Mouse (Mus musculus): Measurements from ENCODE around the gene Ufd1. TPM values are rescaled to one million over a fixed set of nuclear protein-coding genes. Genes with fewer than 3 reads are reported as not detected.

The Ufd1 gene
- polyA plus RNA-seq (2014; fragmentation: Illumina TruSeq; extraction: RNeasy Lipid Tissue Mini Kit (QIAGEN cat#74804); ENCODE audit: low replicate concordance), result 58.8 TPM

DNA sequence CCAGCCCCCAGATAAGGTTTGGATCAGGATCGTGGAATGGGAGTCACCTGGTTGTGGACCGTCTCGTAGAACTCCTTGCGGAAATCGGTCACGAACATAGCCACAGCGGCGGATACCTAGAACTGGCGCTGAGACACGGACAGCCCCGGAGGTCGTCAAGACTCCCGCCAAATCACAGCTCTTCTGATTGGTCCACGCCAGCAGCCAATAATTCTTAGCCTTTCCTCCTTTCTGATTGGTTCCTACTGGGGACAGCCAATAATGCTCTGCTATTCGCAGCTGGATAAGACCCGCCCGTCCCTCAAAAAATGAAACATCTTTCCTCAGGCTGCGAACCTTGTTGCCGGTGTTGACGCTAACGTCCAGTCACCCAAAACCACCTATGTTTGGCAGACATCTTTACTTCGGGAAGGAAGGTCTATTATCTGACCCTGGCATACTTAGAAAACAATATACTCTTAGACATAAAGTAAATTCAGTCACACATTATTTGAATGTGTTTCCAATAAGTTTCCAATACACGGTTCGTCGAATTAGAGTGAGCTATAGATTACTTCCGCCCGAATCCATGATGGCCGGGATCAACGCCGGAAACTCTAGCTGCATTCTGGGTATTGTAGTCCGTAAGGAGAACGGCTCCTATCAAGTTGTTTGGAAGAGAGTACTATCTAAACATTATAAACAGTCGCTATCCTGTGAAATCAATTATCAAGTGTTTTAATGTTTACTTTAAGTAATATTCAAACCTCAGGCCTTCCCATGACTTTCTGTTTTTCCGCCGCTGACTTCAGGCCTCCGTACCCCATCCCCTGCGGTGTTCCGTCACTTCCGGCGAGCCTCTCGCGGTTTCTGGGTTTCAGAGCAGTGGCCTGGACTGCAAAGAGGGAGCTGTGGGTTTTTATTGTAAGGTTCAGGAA lies at the start of gene Ufd1, which contains the start of gene Cdc45:
TSS of gene Ufd1 (plus strand) at position 312 of the 917 bp plus-strand sequence.
TSS of gene Cdc45 (minus strand) at position 520 of the 917 bp plus-strand sequence.

DNA sequence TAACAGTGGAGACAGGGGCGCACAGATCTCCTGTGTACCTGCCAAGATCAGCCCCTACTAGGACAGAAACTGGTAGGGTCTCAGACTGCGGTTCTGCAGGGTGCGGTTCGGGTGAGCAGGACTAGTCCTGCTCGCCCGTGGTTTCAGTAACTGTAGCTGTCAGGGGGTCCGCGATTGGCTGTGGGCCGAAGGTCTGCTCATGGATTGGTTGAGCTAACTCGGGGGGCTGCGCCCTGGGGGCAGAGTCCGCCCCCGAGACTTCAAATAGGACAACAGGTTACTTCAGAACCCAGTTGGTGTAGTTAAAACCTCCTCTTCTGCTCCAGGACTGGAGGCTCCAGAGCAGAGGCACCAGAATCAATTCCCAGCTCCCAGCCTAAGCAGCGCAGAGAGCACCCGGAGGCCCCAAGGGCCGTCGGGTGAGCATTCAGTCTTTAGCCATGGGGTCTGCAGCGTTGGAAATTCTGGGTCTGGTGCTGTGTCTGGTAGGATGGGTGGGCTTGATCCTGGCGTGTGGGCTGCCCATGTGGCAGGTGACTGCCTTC lies 35.0 kb upstream of the Ufd1 start, which contains the start of gene Cldn5:
TSS of gene Cldn5 (plus strand) at position 292 of the 545 bp plus-strand sequence.

GRCm38 (mm10) chr16:18836468-18837208 lies 25.1 kb downstream of the Ufd1 start, which contains the start of the genes 2510002D24Rik and Gm28539:
Gene 2510002D24Rik, plus strand, starts transcription at chr16:18836578.
Gene Gm28539, plus strand, starts transcription at chr16:18836584.

DNA sequence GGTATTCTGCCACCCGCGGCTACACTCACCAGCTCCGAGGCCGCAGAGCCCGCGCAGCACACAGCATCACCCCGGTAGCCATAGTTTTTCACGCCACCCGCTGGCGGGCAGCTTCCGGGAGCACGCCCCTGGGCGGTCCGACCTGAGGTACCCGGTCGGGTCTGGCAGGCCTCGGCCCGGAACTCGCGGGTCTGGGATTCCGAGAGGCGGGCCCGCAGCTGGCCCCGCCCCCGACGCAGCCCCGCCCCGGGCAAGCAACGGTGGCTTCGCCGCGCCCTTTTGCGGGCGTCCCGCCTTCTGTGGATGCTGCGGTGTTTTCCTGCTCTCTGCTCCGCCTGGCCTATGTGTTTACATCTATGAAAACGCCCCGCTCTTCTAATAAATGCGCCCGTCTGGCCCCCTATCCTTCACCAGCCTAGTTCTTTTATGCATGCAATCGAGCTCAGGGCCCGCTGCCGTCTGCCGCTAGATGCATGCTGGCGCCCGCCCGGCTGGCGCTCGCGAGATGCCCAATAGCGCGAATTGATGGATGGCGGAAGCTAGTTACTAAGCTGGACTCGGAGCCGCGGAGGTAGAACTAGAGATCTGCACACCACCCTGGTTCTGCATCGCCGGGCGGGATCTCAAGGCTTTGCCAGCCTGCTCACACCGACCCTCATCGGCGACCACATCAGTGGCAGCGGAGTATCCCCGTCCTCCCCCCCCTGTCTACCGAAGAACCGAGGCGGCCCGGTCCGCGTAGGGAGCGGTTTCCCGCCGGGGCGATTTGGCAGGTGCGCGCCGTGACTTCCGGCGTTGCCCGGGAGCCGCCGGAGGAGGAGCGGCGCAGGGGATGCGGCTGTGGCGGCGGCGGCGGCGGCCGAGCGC lies 65.1 kb downstream of the Ufd1 start, which contains the start of the genes Mrpl40 and Hira:
TSS of gene Mrpl40 (minus strand) at position 421 of the 867 bp plus-strand sequence.
TSS of gene Hira (plus strand) at position 596 of the 867 bp plus-strand sequence.

Other genes with a start within 250 kb of the Ufd1 start
- not detected for gene Tbx1, start 221.1 kb upstream of the Ufd1 start, polyA plus RNA-seq (2014; fragmentation: Illumina TruSeq; extraction: RNeasy Lipid Tissue Mini Kit (QIAGEN cat#74804); ENCODE audit: low replicate concordance)
- not detected for gene Gp1bb, start 189.4 kb upstream of the Ufd1 start, polyA plus RNA-seq (2014; fragmentation: Illumina TruSeq; extraction: RNeasy Lipid Tissue Mini Kit (QIAGEN cat#74804); ENCODE audit: low replicate concordance)
- not detected for gene Gm49601, start 185.4 kb upstream of the Ufd1 start, polyA plus RNA-seq (2014; fragmentation: Illumina TruSeq; extraction: RNeasy Lipid Tissue Mini Kit (QIAGEN cat#74804); ENCODE audit: low replicate concordance)
- gene Sept5, start 181.8 kb upstream of the Ufd1 start, polyA plus RNA-seq (2014; fragmentation: Illumina TruSeq; extraction: RNeasy Lipid Tissue Mini Kit (QIAGEN cat#74804); ENCODE audit: low replicate concordance), result 2.1 TPM
- gene Cldn5, start 34.9 kb upstream of the Ufd1 start, polyA plus RNA-seq (2014; fragmentation: Illumina TruSeq; extraction: RNeasy Lipid Tissue Mini Kit (QIAGEN cat#74804); ENCODE audit: low replicate concordance), result not detected
- gene Cdc45, start 208 bp downstream of the Ufd1 start, polyA plus RNA-seq (2014; fragmentation: Illumina TruSeq; extraction: RNeasy Lipid Tissue Mini Kit (QIAGEN cat#74804); ENCODE audit: low replicate concordance), result 2.1 TPM
- 5.1 TPM for gene 2510002D24Rik, start 24.8 kb downstream of the Ufd1 start, polyA plus RNA-seq (2014; fragmentation: Illumina TruSeq; extraction: RNeasy Lipid Tissue Mini Kit (QIAGEN cat#74804); ENCODE audit: low replicate concordance)
- gene Gm28539, start 24.8 kb downstream of the Ufd1 start, polyA plus RNA-seq (2014; fragmentation: Illumina TruSeq; extraction: RNeasy Lipid Tissue Mini Kit (QIAGEN cat#74804); ENCODE audit: low replicate concordance), result not detected
- gene Mrpl40, start 65.1 kb downstream of the Ufd1 start, polyA plus RNA-seq (2014; fragmentation: Illumina TruSeq; extraction: RNeasy Lipid Tissue Mini Kit (QIAGEN cat#74804); ENCODE audit: low replicate concordance), result 56.1 TPM
- gene Hira, start 65.3 kb downstream of the Ufd1 start, polyA plus RNA-seq (2014; fragmentation: Illumina TruSeq; extraction: RNeasy Lipid Tissue Mini Kit (QIAGEN cat#74804); ENCODE audit: low replicate concordance), result 15.2 TPM